Mouse (Mus musculus) lung, postnatal 0 days (tissue): ENCODE results near the gene Cdpf1. TPM values are rescaled to one million over a fixed set of nuclear protein-coding genes. Genes with fewer than 3 reads are reported as not detected.

Experiments
- ATAC-seq: fragments of 200-750 bp; cut with Nextera tagmentation; 2 replicates; pipeline ENCODE4 v1.8.0; 2017; ENCODE audit warnings: moderate library complexity
- DNase-seq: peaks from one replicate; pipeline ENCODE4 v3.0.0-alpha.2; 2016; ENCODE audit warnings: low spot score
- H3K27ac ChIP-seq: fragments of 300-500 bp; sonication (generic); 2 replicates; pipeline ENCODE4 v1.5.1; 2014; ENCODE audit warnings: antibody characterized with exemption, mild to moderate bottlenecking, low read length, mixed read lengths
- H3K27me3 ChIP-seq: fragments of 300-500 bp; sonication (generic); replicated peaks from 2 replicates; pipeline ENCODE4 v1.6.1; 2014; ENCODE audit warnings: low read length, mixed read lengths; ENCODE audit not compliant: insufficient read depth
- H3K36me3 ChIP-seq: fragments of 300-500 bp; sonication (generic); 2 replicates; pipeline ENCODE4 v1.6.1; 2014; ENCODE audit warnings: low read length, mixed read lengths; ENCODE audit not compliant: insufficient read depth
- H3K4me1 ChIP-seq: fragments of 300-500 bp; sonication (generic); 2 replicates; pipeline ENCODE4 v1.6.1; 2014; ENCODE audit warnings: antibody characterized with exemption, low read depth, low read length, mixed read lengths; ENCODE audit not compliant: insufficient read depth
- H3K4me2 ChIP-seq: fragments of 300-500 bp; sonication (generic); replicated peaks from 2 replicates; pipeline ENCODE4 v1.6.1; 2014; ENCODE audit warnings: low read depth, mild to moderate bottlenecking, low read length, moderate library complexity, mixed read lengths
- H3K4me3 ChIP-seq: fragments of 300-500 bp; sonication (generic); 2 replicates; pipeline ENCODE4 v1.5.1; 2014; ENCODE audit warnings: low read depth, low read length
- H3K9ac ChIP-seq: fragments of 300-500 bp; sonication (generic); replicated peaks from 2 replicates; pipeline ENCODE4 v1.6.1; 2014; ENCODE audit warnings: low read depth, mild to moderate bottlenecking
- H3K9me3 ChIP-seq: fragments of 300-500 bp; sonication (generic); 2 replicates; pipeline ENCODE4 v1.6.1; 2016; ENCODE audit warnings: low read length, mixed read lengths
- CTCF ChIP-seq: IDR thresholded peaks from 2 replicates; pipeline ENCODE4 v1.5.1; 2016; ENCODE audit warnings: antibody characterized with exemption, mild to moderate bottlenecking
- EP300 ChIP-seq: IDR thresholded peaks from 2 replicates; pipeline ENCODE4 v1.6.1; 2016; ENCODE audit warnings: antibody characterized with exemption, mild to moderate bottlenecking, control low read depth
- WGBS: fragments of 180-500 bp; shearing (Covaris S2); extraction: QIAGEN DNeasy Blood & Tissue Kit; methylation state at CpG from one replicate; pipeline ENCODE4 v1.1.7; 2014; 5-methylcytosine and 5-hydroxymethylcytosine counted together
- polyA plus RNA-seq: library from polyadenylated mRNA; unstranded; fragments of >200 nt; fragmentation: Nextera tagmentation; extraction: Ambion mirVana; gene quantifications from 2 replicates; pipeline ENCODE4 v1.2.1, GENCODE M21; 2015

The Cdpf1 gene
- polyA plus RNA-seq, 1 experiment from 2014 or later, result 48.3 TPM

DNA sequence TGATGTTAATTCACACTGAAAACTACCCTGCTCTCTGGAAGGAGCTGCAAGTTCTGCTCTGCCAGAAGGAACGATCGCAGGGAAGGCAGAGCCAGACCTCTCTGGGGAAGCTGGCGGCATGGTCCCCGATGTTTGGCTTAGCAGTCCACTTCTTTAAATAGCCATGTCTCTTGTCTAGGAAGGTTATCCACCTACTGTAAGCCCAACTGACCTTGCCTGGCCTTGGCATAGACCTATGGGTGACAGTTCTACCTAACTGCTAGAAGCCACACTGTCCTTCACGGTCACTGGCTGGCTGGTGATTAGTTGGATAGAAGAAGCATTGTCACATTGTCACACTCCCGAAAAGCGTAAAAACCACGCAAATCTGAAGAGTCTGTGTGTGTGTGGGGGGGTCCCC lies 12.8 kb downstream of the Cdpf1 start:
- Histone ChIP-seq H3K4me2 (no peak overlapping the region), H3K9me3 (no peaks in the 10 kb centered on the region), H3K4me3 (no peak overlapping the region), H3K9ac (no peak overlapping the region), H3K36me3 (no peaks in the 10 kb centered on the region), H3K27me3 (no peaks in the 10 kb centered on the region), H3K4me1 (no peaks in the 10 kb centered on the region), H3K27ac (no peak overlapping the region)
- WGBS, result 94% methylated on average over 8 of the region's 8 CpGs
- DNase-seq, result no peak
- TF ChIP-seq EP300, result no peak
- TF ChIP-seq CTCF, result no peak
- ATAC-seq, result no peak

GRCm38 (mm10) chr15:85795516-85795915 lies 16.0 kb downstream of the Cdpf1 start:
- TF ChIP-seq CTCF (no peak), EP300 (no peak)
- no peaks in the 10 kb centered on the region for H3K36me3 ChIP-seq
- no peak overlapping the region for H3K4me2 ChIP-seq
- ATAC-seq, result no peak
- WGBS, result 74% methylated on average over 6 of the region's 6 CpGs
- H3K9me3 ChIP-seq, result no peaks in the 10 kb centered on the region
- no peak overlapping the region for H3K27ac ChIP-seq
- no peaks in the 10 kb centered on the region for H3K27me3 ChIP-seq
- no peaks in the 10 kb centered on the region for H3K4me1 ChIP-seq
- H3K9ac ChIP-seq, result no peak overlapping the region
- DNase-seq, result no peak
- no peak overlapping the region for H3K4me3 ChIP-seq

DNA sequence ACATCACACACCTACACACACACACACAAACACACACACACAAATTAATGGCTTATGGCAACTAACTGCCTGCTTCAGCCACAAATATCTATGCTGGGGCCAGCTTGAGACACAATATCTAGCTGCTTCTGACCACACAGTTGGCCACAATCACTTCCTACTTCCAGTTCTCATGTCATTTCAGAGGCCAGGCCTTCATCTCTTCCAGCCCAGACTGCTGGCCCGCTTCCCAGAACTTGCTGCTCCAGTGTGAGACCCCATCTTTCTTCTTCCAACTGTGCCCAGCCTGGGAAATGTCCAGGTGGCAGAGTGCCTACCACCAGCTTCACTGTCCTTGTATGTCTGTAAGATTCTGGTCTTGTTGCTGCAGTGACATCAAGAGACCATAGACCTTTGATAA lies 18.7 kb downstream of the Cdpf1 start:
- TF ChIP-seq EP300 (no peak), CTCF (no peak)
- no peak for DNase-seq
- H3K27ac ChIP-seq, result no peak overlapping the region
- ATAC-seq, result no peak
- no peak overlapping the region for H3K4me2 ChIP-seq
- H3K4me3 ChIP-seq, result no peak overlapping the region
- H3K4me1 ChIP-seq, result no peaks in the 10 kb centered on the region
- 50% methylated on average over 1 of the region's 1 CpGs for WGBS
- no peak overlapping the region for H3K9ac ChIP-seq
- H3K9me3 ChIP-seq, result no peaks in the 10 kb centered on the region
- H3K36me3 ChIP-seq, result no peaks in the 10 kb centered on the region
- H3K27me3 ChIP-seq, result no peaks in the 10 kb centered on the region

GRCm38 (mm10) chr15:85791449-85791848 lies 20.0 kb downstream of the Cdpf1 start:
- Histone ChIP-seq H3K36me3 (no peaks in the 10 kb centered on the region), H3K4me1 (no peaks in the 10 kb centered on the region), H3K4me2 (no peak overlapping the region), H3K27me3 (no peaks in the 10 kb centered on the region), H3K27ac (0 out of 2 replicates have a peak overlapping the region, but pooled peaks have one; percentile 44), H3K4me3 (no peak overlapping the region), H3K9me3 (no peaks in the 10 kb centered on the region), H3K9ac (no peak overlapping the region)
- peak; percentile 92 for ATAC-seq
- TF ChIP-seq EP300, result peak; percentile 74
- TF ChIP-seq CTCF, result no peak
- DNase-seq, result peak; percentile 85
- 46% methylated on average over 4 of the region's 4 CpGs for WGBS

DNA sequence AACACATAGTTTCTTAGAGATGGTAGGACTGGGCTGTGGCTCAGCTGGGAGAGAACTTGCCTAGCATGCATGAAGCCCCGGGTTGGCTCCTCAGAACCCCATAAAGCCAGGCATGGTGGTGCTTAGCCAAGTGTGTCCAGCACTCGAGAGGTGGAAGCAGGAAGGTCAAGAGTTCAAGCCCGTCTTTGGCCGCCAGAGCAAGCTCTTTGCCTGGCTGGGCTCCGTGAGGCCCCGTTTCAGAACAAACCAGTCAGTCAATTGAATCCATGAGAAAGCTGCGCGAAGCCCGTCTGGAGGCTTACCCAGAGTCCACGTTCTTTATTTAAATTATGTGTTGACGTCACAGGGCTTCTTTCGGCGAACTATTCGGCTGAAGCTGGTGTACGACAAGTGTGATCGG lies 22.9 kb downstream of the Cdpf1 start:
- H3K27ac ChIP-seq, result no peak overlapping the region
- no peaks in the 10 kb centered on the region for H3K36me3 ChIP-seq
- H3K4me3 ChIP-seq, result no peak overlapping the region
- TF ChIP-seq CTCF (no peak), EP300 (no peak)
- DNase-seq, result no peak
- H3K4me1 ChIP-seq, result no peaks in the 10 kb centered on the region
- H3K9me3 ChIP-seq, result no peaks in the 10 kb centered on the region
- ATAC-seq, result no peak
- H3K9ac ChIP-seq, result no peak overlapping the region
- 64% methylated on average over 16 of the region's 16 CpGs for WGBS
- no peaks in the 10 kb centered on the region for H3K27me3 ChIP-seq
- no peak overlapping the region for H3K4me2 ChIP-seq

DNA sequence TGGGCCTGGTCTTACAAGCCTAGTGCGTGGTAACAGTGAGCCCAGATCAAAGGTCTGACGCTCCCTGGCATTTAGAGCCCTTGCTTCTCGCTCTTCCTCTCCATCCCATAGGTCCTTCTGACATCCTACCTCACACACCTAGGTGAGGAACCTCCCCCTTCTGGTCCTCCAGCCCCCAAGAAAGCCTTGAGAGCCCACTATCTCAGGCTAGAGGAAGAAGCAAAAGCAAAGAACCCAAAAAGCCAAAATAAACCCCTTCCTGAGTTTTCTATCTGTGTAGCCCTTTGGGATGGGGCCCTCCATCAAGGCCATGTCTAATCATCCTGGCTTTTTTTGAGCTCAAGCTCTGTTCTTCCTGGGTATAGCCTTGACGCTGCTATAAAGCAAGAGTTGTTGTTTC lies 23.4 kb downstream of the Cdpf1 start:
- TF ChIP-seq CTCF (no peak), EP300 (no peak)
- 80% methylated on average over 4 of the region's 4 CpGs for WGBS
- no peak for DNase-seq
- H3K9me3 ChIP-seq, result no peaks in the 10 kb centered on the region
- no peak for ATAC-seq
- no peak overlapping the region for H3K27ac ChIP-seq
- H3K27me3 ChIP-seq, result no peaks in the 10 kb centered on the region
- no peak overlapping the region for H3K9ac ChIP-seq
- no peaks in the 10 kb centered on the region for H3K4me1 ChIP-seq
- no peak overlapping the region for H3K4me2 ChIP-seq
- H3K4me3 ChIP-seq, result no peak overlapping the region
- H3K36me3 ChIP-seq, result no peaks in the 10 kb centered on the region

DNA sequence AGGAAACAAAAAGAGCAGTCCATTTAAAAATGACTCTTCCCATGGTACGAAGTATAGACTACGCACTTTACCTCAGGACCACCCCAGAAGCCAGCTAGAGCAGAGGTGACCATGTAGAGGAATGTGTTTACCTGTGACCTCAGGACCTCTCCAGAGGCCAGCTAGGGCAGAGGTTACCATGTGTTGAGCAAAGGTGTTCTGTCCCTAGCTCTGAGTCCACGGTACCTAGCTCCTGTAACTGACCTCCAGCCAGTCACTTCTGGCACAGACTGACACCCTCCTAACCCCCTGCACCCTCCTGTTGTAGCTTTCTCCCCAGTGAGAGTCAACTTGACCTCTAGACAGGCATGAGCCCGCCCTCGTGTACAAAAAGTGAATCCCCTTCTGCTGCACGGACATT lies 24.0 kb downstream of the Cdpf1 start:
- H3K27me3 ChIP-seq, result no peaks in the 10 kb centered on the region
- WGBS, result 82% methylated on average over 6 of the region's 6 CpGs
- TF ChIP-seq CTCF (no peak), EP300 (no peak)
- H3K4me3 ChIP-seq, result no peak overlapping the region
- no peak overlapping the region for H3K9ac ChIP-seq
- no peak overlapping the region for H3K27ac ChIP-seq
- no peak for DNase-seq
- H3K4me1 ChIP-seq, result no peaks in the 10 kb centered on the region
- no peaks in the 10 kb centered on the region for H3K9me3 ChIP-seq
- no peak for ATAC-seq
- no peaks in the 10 kb centered on the region for H3K36me3 ChIP-seq
- H3K4me2 ChIP-seq, result no peak overlapping the region
